Mouse (Mus musculus): ENCODE measurements around the gene Gm3676.
"Not testable (repeated sequence)": the region's sequence is repeated elsewhere in the genome, so short reads cannot be mapped to it uniquely, and the experiment has no call there.

Gene Gm3676

GRCm38 (mm10) chr14:41646387-41646786, at the start of gene Gm3676:
Gm3676 (minus strand) TSS chr14:41646487.
- DNase-seq (ENCODE audit: low read depth, low spot score) = not testable (repeated sequence)

- not testable (repeated sequence) for DNase-seq (ENCODE audit: low read depth, low spot score)
Observed at GRCm38 (mm10) chr14:41648176-41648575, 1.9 kb upstream of the Gm3676 start.

GRCm38 (mm10) chr14:41630144-41630543, 16.1 kb downstream of the Gm3676 start:
- DNase-seq (ENCODE audit: low read depth, low spot score) = not testable (repeated sequence)

DNA sequence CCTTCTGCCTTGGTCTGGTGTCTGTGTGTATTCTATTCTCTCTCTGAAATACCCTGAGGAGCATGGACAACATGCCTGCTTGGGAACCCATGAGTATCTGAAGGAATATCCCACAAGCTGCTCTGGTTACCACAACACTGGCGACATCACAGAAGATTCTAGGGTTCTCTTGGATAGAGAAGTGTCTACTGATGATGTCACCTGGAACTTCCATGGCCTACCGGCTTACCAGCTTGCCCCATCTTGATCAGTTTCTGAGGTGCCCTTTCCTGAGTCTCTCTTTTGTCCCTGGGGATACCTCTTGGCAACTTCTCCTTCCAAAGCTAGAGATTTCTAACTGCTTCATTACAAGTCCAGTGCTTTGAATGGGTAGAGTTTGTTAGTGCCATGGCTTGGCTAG, 21.8 kb downstream of the Gm3676 start, which contains the start of gene Gm3072:
Gene Gm3072 (minus strand): TSS at position 101 of the 400 bp plus-strand sequence.
- not testable (repeated sequence) for DNase-seq (ENCODE audit: low read depth, low spot score)

DNA sequence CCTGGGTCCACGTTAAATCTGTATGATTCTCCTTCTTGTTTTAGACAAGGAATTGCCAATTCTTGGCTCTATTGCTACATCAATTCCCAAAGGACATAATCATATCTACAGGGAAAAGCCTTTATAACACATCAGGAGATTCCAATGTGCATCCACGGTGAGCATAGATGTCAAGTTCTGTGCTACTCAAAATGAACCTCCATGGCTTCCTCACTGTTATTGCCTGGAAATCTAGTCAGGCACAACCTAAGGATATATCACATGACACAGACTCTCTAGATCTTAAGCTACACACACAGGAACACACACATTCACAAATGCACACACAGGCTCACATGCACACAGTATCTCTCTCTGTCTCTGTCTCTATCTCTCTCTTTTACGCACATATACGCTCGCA, 23.8 kb downstream of the Gm3676 start:
- not testable (repeated sequence) for DNase-seq (ENCODE audit: low read depth, low spot score)

- not testable (repeated sequence) for DNase-seq (ENCODE audit: low read depth, low spot score)
Observed at GRCm38 (mm10) chr14:41610690-41611089, 35.6 kb downstream of the Gm3676 start.

GRCm38 (mm10) chr14:41600935-41601334, 45.4 kb downstream of the Gm3676 start:
- DNase-seq (ENCODE audit: low read depth, low spot score) = not testable (repeated sequence)

Measured in skeletal muscle tissue, adult 2 months (tissue).